Mouse (Mus musculus): ENCODE measurements at regions not wholly inside any gene's neighbourhood (a gene's known extent, or its start where the extent isn't known, plus 50 kb on each side); places are given as distances from the start of the nearest gene placed in this dataset.

DNA sequence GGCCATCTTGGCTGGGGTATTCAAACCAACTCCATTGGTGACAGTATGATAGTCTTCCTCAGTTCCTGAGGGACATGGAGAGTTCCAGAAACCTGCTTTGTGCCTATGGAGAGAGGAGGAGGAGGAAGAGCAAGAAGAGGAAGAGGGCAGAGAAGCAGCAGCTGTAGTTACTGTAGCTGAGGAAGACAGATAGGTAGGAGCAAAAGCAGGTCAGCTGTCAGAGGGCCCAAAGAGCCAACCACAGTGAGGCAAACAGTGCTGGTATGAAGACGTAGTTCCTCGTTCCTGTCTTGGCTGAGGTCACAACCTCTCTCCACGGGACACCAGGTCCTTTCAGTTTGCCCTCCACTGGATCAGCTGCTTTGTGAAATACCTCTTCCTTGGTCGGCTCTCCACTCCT lies 243.4 kb downstream of the Rplp1 start:
- Histone ChIP-seq H3K27ac (replicated peaks; ENCODE audit: low read depth, low read length) (no peak overlapping the region), H3K4me3 (ENCODE audit: insufficient read depth, low read depth, low read length) (no peak overlapping the region), H3K4me1 (ENCODE audit: control insufficient read depth, insufficient read depth, insufficient read length, low read length) (0 out of 2 replicates have a peak, but pooled peaks cover 2% of the 10 kb centered on the region)

DNA sequence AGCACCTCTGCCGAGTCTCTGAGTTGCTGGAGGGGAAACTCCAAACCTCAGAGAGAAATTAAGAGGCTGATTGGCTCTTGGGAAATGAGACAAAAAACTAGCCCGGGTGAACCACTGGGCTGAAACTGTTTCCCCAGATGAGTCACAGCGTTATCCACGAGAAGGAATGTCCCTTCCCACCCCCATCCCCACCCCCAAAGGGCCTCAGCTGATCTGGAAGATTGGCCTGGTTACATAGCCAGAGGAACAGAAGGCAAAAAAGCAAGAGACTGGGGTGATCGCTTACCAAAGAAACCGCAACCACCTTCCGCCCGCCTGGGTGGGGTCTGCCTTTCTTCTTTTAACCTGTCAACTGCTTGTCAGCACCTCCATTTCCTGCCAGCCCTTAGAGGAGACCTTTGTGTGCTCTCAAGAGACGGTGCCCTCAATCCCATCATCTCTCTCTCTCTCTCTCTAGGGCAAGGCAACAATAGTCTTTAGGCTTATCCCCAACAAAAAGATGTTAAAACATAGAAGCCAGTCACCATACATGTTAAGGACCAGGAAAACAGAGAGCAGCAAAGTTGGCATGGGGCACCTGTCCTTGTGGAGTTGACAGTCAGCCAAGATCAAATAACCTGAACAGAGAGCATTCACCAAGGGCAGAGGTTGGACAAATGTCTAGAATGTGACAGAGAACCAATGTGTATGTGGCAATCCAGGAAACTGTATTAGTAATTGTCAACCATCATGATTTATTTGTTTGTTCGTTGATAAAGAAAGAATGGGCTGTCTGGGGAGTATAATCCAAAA lies 244.4 kb downstream of the Rplp1 start:
- H3K4me3 ChIP-seq (ENCODE audit: insufficient read depth, low read depth, low read length): no peak overlapping the region
- 0 out of 2 replicates have a peak, but pooled peaks cover 4% of the 10 kb centered on the region for H3K4me1 ChIP-seq (ENCODE audit: control insufficient read depth, insufficient read depth, insufficient read length, low read length)
- no peak overlapping the region for H3K27ac ChIP-seq (replicated peaks; ENCODE audit: low read depth, low read length)

DNA sequence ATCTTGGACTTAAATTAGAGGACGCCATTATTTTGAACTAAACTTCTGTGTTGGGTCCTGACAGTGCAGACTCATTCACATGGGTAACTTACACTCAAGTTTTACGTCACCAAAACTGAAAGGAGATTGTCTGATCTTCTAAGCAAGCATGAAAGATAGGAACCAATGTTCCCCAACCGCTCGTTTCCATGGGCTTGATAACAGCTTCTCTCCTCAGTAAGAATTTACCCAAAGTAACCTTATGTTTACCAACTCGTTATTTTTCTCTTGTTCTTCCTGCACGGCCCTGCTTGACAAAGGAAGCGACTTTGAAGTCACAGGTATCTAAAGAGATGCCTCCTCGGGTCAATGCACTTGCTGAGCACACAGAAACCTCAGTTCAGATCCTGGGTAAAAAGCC lies 245.6 kb downstream of the Rplp1 start:
- Histone ChIP-seq H3K4me3 (ENCODE audit: insufficient read depth, low read depth, low read length) (no peak overlapping the region), H3K27ac (replicated peaks; ENCODE audit: low read depth, low read length) (no peak overlapping the region)

DNA sequence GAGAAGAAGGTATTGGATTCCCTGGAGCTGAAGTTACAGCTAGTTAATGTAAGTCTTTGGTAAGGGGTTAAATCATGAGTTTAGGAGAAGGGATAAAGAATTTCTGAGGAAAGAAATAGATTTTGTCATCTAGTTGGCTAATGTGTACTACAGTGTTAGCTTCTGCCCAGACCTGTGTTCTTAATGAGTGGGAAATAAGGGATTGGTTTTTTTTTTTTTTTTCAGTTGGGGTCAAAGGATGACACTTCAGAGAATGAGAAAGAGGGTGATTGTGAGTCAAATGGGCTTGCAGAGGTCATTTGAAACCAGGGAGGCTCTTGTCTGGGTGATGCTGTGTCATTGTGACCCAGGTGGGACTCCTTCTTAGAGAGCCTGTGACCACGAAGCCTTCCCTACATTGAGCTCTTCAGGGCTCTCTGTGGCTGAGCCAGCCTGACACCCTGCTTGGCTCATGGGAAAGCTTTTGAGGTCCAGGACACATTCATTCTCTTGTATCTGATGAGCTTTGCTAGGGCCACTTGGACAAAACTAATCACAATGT lies 246.1 kb downstream of the Rplp1 start:
- Histone ChIP-seq H3K4me3 (ENCODE audit: insufficient read depth, low read depth, low read length) (no peak overlapping the region), H3K27ac (replicated peaks; ENCODE audit: low read depth, low read length) (no peak overlapping the region), H3K4me1 (ENCODE audit: control insufficient read depth, insufficient read depth, insufficient read length, low read length) (0 out of 2 replicates have a peak, but pooled peaks cover 4% of the 10 kb centered on the region)

More for the DNA sequence above, 245.6 kb downstream of the Rplp1 start:
- H3K4me1 ChIP-seq (ENCODE audit: control insufficient read depth, insufficient read depth, insufficient read length, low read length): 0 out of 2 replicates have a peak, but pooled peaks cover 4% of the 10 kb centered on the region

DNA sequence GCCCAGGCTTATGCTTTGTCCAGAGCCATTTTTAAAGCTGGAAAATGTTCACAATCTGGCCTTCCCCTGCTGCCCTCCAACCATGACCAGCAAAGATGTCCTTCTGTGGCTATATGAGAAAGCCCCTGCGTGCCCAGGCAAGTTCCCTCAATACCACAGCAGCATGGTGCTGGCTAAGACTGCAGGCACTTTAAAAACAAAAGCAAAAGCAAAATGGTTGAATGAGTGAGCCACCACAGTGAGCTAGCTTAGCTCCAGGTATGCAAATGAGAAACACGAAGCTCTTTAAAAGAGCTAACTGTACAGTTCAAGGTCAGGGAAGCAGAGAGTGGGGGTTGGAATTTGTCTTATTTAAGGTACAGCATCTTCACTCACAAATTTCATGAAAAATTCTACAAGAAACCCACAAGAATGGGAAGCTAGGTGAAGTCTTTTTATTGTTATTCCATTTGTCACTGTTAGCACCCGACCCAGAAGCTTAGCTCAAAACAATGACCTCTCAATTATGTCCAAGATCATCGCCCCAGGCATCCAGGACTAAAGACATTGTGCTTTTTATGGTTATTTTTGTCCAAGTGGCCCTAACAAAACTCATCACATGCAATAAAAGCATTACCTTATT lies 246.8 kb downstream of the Rplp1 start:
- Histone ChIP-seq H3K27ac (replicated peaks; ENCODE audit: low read depth, low read length) (no peak overlapping the region), H3K4me1 (ENCODE audit: control insufficient read depth, insufficient read depth, insufficient read length, low read length) (0 out of 2 replicates have a peak, but pooled peaks cover 4% of the 10 kb centered on the region), H3K4me3 (ENCODE audit: insufficient read depth, low read depth, low read length) (no peak overlapping the region)

DNA sequence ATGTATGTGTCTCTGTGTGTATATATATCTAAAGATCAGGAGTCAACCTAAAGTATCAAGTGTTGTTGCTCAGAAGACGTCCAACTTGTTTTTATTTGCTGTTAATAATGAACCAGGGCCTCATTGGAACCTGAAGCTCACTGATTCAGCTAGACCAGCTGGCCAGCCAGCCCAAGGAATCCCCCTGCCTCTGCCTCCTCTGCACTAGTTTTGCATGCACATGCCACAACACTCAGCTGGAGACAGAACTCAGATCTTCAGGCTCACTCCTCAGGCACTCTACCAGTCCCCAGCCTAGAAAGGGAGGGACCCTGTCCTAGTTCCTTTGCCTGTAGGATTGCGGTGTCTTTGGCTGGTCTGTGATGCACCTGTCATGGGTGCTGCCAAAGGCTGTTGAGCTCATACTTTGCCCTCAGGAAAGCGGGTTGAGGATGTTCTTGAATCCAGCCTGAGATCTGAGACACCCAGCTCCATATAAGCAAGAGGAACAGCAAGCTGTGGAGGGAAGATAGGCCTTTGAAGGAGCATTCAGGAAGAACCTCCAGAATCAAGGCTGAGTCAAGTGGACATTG lies 247.5 kb downstream of the Rplp1 start:
- H3K4me1 ChIP-seq (ENCODE audit: control insufficient read depth, insufficient read depth, insufficient read length, low read length): 0 out of 2 replicates have a peak, but pooled peaks cover 4% of the 10 kb centered on the region
- H3K4me3 ChIP-seq (ENCODE audit: insufficient read depth, low read depth, low read length): no peak overlapping the region
- no peak overlapping the region for H3K27ac ChIP-seq (replicated peaks; ENCODE audit: low read depth, low read length)

DNA sequence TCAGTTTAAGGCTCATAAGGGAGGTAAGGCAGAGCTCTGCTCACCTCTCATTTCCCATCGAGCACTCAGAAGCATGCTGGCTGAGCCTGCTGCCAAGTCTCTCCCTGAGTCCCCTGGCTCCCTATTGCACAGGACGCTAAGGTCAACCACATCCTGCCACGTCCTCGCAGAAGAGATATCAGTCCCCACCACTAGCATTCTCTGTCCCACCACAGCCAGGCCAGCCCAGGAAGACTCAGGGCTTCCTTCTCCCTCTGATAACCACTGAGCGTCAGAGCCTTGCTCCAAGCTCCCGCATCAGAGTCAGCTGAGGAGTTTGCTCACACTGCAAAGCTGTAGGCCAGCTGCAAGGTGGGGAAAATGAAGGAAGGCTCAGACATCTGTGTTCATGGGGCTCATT lies 248.2 kb downstream of the Rplp1 start:
- H3K4me3 ChIP-seq (ENCODE audit: insufficient read depth, low read depth, low read length): no peak overlapping the region
- H3K4me1 ChIP-seq (ENCODE audit: control insufficient read depth, insufficient read depth, insufficient read length, low read length): 0 out of 2 replicates have a peak, but pooled peaks cover 4% of the 10 kb centered on the region
- H3K27ac ChIP-seq (replicated peaks; ENCODE audit: low read depth, low read length): no peak overlapping the region

DNA sequence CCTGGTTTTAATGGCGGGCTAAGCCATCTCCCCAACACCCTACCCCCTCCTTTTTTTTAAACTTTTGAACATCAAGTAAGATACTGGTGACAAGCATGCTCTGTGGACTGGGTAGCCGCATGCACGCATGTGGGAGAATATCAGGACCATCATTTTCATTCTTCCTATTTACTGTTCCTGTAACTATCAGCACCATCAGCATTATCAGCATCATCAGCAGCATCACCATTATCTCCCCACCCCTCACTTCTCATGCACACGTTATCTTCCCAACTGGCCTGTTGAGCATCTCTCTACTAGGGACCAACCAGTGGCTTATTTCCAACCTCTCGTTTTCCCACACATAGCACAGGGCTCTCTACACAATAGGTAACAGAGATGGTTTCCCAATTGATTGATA lies 249.1 kb downstream of the Rplp1 start:
- H3K27ac ChIP-seq (replicated peaks; ENCODE audit: low read depth, low read length): no peak overlapping the region

DNA sequence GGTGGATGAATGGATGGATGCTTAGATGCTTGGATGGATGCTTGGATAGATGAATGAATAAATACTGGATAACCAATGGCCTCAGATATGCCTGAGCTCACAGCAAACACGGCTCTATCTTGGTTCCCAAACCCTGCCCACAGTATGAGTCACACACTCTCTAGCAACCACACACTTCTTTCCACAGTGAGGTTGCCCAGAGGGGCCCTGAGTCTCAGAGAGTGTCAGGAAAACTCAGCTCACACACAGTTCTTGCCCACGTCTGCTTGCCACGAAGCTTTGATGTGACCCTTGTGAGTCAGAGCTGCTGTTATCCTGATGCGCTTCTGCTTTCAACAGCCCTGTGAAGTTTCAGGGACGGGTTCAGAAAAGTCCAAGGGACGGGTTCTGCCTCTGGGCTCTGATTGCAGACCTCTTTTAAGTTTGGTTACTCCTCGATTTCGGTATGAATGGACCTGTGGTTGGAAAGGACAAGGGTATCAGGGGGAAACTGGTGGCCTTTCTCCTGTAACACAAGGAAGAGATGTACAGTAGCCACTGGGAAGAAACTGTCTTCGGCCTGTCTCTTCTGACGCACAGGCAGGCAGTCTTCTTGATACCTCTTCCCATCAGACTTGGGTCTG lies 250.2 kb downstream of the Rplp1 start:
- 0 out of 2 replicates have a peak, but pooled peaks cover 4% of the 10 kb centered on the region for H3K4me1 ChIP-seq (ENCODE audit: control insufficient read depth, insufficient read depth, insufficient read length, low read length)
- no peak overlapping the region for H3K27ac ChIP-seq (replicated peaks; ENCODE audit: low read depth, low read length)
- H3K4me3 ChIP-seq (ENCODE audit: insufficient read depth, low read depth, low read length): no peak overlapping the region

More for the DNA sequence above, 249.1 kb downstream of the Rplp1 start:
- H3K4me1 ChIP-seq (ENCODE audit: control insufficient read depth, insufficient read depth, insufficient read length, low read length): 0 out of 2 replicates have a peak, but pooled peaks cover 4% of the 10 kb centered on the region
- H3K4me3 ChIP-seq (ENCODE audit: insufficient read depth, low read depth, low read length): no peak overlapping the region

DNA sequence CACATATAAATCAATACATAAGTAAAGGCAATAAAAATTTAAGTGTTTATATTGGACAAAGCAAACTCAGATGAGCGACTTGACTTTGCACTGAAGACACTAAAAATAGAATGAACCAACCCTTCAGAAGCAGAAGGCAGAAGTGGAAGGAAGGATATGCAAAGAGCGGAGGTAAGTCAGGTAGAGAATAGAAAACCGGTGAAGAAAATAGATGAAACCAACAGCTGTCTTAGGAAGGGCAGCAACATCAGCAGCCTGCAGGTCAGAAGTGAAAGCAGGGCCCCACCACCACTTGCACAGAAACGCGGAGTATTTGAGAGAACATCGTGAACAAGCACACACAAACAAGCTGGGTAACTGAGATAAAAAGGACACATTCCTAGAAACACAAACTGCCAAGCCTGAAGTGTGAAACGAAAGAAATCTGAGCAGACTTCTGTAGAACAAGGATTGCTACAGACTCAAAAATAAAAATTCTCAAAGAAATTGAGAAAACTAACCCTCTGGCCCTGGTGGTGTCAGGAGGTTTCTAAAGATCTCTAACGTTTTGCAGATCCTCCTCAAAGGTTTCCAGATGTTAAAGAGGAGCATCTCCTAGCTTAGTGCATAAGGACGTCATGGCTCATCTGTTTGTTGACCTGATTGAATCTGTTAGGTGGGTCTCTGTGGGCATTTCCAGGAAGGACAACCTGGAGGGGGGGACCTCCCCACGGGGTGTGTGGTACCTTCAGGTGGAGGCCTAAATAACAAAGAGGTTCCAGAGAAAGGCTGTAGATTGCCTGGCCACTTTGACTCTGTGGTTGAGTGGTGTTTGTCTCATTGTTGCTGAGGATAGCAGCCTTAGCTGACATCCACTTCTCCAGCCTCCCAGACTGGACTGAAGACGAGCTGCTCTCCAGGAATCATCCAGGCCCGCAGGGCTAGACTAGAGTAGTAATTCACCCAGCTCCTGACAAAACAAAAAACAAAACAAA lies 252.0 kb downstream of the Rplp1 start:
- 0 out of 2 replicates have a peak, but pooled peaks cover 4% of the 10 kb centered on the region for H3K4me1 ChIP-seq (ENCODE audit: control insufficient read depth, insufficient read depth, insufficient read length, low read length)
- no peak overlapping the region for H3K4me3 ChIP-seq (ENCODE audit: insufficient read depth, low read depth, low read length)
- no peak overlapping the region for H3K27ac ChIP-seq (replicated peaks; ENCODE audit: low read depth, low read length)

DNA sequence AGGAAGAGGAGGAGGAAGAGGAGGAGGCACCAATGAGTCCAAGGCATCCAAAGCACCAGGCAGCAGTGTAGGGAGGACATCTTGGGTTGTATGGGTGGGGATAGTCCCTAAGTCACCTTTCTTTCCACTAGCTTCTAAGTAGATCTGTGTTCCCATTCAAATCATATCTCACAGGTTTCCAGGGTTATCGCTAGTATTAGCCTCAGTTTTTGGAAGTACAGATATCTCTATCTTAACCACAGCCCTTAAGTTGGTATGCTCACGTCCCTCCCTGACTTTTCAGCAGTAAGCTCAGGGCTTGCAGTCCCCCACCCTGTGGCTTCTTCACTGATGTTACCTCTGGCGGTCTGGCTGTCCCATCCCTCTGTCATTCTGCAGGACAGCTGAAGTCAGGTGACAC lies 254.2 kb downstream of the Rplp1 start:
- Histone ChIP-seq H3K4me1 (ENCODE audit: control insufficient read depth, insufficient read depth, insufficient read length, low read length) (0 out of 2 replicates have a peak, but pooled peaks cover under 1% of the 10 kb centered on the region), H3K4me3 (ENCODE audit: insufficient read depth, low read depth, low read length) (no peak overlapping the region), H3K27ac (replicated peaks; ENCODE audit: low read depth, low read length) (no peak overlapping the region)

DNA sequence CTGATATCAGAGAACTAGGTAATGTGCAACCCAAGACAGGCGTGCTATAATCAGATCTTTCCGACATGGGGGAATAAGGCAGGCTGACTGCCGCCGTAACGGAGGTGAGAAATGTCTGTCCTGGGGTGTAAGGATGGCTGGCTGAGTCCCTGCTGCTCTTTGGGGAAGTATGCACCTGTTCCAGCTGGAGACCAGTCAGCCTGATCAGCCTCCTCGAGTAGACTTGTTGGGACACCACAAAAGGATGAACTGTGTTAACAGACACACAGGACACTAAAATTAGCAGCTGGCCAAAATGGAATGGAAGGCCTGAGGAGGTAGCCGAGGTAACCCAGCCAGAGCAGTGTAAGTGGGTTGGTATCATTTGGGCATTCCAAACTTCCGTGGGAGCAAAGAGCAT lies 256.3 kb downstream of the Rplp1 start:
- no peak overlapping the region for H3K4me3 ChIP-seq (ENCODE audit: insufficient read depth, low read depth, low read length)
- no peak overlapping the region for H3K27ac ChIP-seq (replicated peaks; ENCODE audit: low read depth, low read length)
- H3K4me1 ChIP-seq (ENCODE audit: control insufficient read depth, insufficient read depth, insufficient read length, low read length): 0 out of 2 replicates have a peak, but pooled peaks cover 2% of the 10 kb centered on the region

DNA sequence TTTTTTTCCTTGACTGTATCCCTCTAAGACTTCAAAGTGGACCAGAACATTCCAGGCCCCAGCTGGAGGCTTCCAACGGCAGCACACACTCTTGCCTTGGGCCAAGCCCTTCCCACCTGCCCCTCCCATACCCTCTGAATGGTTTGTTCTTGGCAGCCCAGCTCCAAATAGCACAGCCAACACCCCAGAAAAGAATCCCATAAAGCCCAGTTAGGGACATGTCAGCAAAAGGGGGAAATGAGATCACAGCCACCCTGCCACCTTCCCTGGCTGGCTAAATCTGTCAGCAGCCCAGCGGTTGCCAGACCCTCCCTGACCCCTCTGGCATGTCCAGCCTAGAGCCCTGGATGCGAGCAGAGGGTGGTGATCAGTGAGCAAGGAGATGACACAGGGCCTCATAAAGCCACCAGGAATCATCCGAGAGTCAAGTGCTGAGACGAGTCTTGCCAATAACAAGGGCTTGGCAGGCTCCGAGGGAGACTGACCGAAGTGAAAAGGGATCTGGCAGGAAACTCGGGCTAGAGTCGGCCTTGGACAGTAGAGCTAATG lies 258.8 kb downstream of the Rplp1 start:
- 0 out of 2 replicates have a peak, but pooled peaks cover 2% of the 10 kb centered on the region for H3K4me1 ChIP-seq (ENCODE audit: control insufficient read depth, insufficient read depth, insufficient read length, low read length)
- H3K4me3 ChIP-seq (ENCODE audit: insufficient read depth, low read depth, low read length): no peak overlapping the region
- H3K27ac ChIP-seq (replicated peaks; ENCODE audit: low read depth, low read length): no peak overlapping the region
